Mouse (Mus musculus) bone marrow, adult 2 months (tissue): ENCODE results near the gene Syt1. TPM values are rescaled to one million over a fixed set of nuclear protein-coding genes. Genes with fewer than 3 reads are reported as not detected.

Source experiments
- H3K27ac ChIP-seq: fragments of 200-500 bp; 2 replicates; pipeline ENCODE4 v1.5.1; 2012; ENCODE audit warnings: low read depth, mild to moderate bottlenecking, control low read depth, inconsistent platforms, low read length; ENCODE audit not compliant: control insufficient read depth, poor library complexity, insufficient read depth
- H3K4me1 ChIP-seq: fragments of 200-500 bp; 2 replicates; pipeline ENCODE4 v1.6.1; 2011; ENCODE audit warnings: low read length; ENCODE audit not compliant: control insufficient read depth, insufficient read depth
- H3K4me3 ChIP-seq: fragments of 200-500 bp; replicated peaks from 2 replicates; pipeline ENCODE3; 2011; ENCODE audit warnings: mild to moderate bottlenecking, low read depth, low read length, control low read depth; ENCODE audit not compliant: control insufficient read depth
- CTCF ChIP-seq: fragments of 200-500 bp; IDR thresholded peaks from 2 replicates; pipeline ENCODE4 v1.5.1; 2011; ENCODE audit warnings: low read length, control low read depth; ENCODE audit not compliant: control insufficient read depth, insufficient read depth
- POLR2A ChIP-seq: fragments of 200-500 bp; IDR thresholded peaks from 2 replicates; pipeline ENCODE4 v1.6.1; 2011; ENCODE audit warnings: low read depth, mild to moderate bottlenecking, control low read depth, low read length, borderline replicate concordance; ENCODE audit not compliant: control insufficient read depth
- WGBS: fragments of 180-500 bp; shearing (Covaris S2); methylation state at CpG from one replicate; pipeline ENCODE4 v1.1.7; 2018; 5-methylcytosine and 5-hydroxymethylcytosine counted together
- polyA plus RNA-seq: library from polyadenylated mRNA; stranded (reverse); fragments of >200 nt; gene quantifications from 2 replicates; pipeline ENCODE4 v1.2.4, GENCODE M21; 2011; ENCODE audit warnings: low replicate concordance; ENCODE audit not compliant: missing spikeins, insufficient read depth, insufficient read length

The Syt1 gene
- polyA plus RNA-seq, 1 experiment, result 0.42 TPM

GRCm38 (mm10) chr10:108581555-108582396, 429.0 kb downstream of the Syt1 start:
- H3K4me1 ChIP-seq, result no peaks in the 10 kb centered on the region
- TF ChIP-seq POLR2A (no peak), CTCF (no peak)
- no peak overlapping the region for H3K4me3 ChIP-seq
- WGBS, result 78% methylated on average over 12 of the region's 12 CpGs
- no peak overlapping the region for H3K27ac ChIP-seq

DNA sequence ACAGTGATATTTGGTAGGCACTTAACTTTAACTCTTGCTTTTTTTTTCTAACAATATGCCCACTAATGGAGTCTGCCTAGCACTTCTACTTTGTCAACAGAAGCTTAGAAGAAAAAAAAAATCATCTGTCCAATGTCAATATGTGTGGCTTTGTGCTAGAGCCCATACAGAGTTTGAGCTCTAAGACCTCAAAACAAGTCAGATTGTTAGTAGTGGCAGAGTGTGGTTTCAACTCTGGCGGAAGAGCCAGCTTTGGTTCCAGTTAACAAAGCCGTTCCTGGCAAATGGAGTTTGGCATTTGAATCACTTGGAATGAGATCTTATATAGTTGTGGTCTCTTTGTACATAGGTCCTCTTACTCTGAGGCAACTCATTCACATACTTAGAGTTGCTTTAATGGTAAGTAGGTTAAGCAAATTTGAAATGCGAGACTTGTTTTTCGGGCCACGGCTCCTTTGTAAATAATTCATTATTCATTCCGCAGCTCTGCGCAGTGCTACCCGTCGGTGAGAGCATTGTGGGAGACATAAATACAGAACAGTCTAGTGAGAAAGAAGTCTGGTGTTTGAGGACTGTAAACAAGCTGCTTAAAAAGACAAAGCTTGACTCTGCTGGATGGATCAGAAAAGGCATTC, 429.9 kb downstream of the Syt1 start:
- TF ChIP-seq CTCF (no peak), POLR2A (no peak)
- Histone ChIP-seq H3K4me1 (no peaks in the 10 kb centered on the region), H3K27ac (no peak overlapping the region), H3K4me3 (no peak overlapping the region)
- 82% methylated on average over 9 of the region's 9 CpGs for WGBS

- no peak overlapping the region for H3K4me3 ChIP-seq
- 78% methylated on average over 4 of the region's 4 CpGs for WGBS
- no peaks in the 10 kb centered on the region for H3K4me1 ChIP-seq
- H3K27ac ChIP-seq, result no peak overlapping the region
- no peak for TF ChIP-seq POLR2A
- TF ChIP-seq CTCF, result no peak
Measured at GRCm38 (mm10) chr10:108579396-108579795, 431.4 kb downstream of the Syt1 start.

- TF ChIP-seq POLR2A, result no peak
- TF ChIP-seq CTCF, result no peak
- no peak overlapping the region for H3K4me3 ChIP-seq
- H3K4me1 ChIP-seq, result no peaks in the 10 kb centered on the region
- H3K27ac ChIP-seq, result no peak overlapping the region
Measured at GRCm38 (mm10) chr10:108577611-108578010, 433.2 kb downstream of the Syt1 start.

DNA sequence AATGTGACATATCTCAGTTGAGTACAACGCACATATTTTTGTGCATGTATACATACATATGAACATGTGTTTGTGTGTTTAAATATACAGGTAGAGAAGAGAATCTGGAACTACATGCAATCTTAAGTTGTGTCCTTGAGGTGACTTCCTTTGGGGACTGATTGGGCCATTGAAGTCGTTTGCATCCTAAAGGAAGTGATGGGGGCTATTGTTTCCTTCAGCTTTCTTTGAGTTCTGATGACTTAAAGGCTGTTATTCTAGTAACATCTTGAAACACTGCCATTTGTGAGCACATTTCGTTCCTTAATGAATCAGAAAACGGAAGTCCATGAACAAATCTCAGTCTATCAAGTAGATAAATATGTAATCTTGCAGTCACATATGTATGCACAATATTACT, 438.0 kb downstream of the Syt1 start:
- H3K4me3 ChIP-seq, result no peak overlapping the region
- no peak overlapping the region for H3K27ac ChIP-seq
- TF ChIP-seq CTCF (no peak), POLR2A (no peak)
- H3K4me1 ChIP-seq, result no peaks in the 10 kb centered on the region
- WGBS, result 51% methylated on average over 4 of the region's 4 CpGs

GRCm38 (mm10) chr10:108571104-108571503, 439.7 kb downstream of the Syt1 start:
- 85% methylated on average over 5 of the region's 5 CpGs for WGBS
- H3K27ac ChIP-seq, result no peak overlapping the region
- H3K4me1 ChIP-seq, result no peaks in the 10 kb centered on the region
- TF ChIP-seq POLR2A (no peak), CTCF (no peak)
- H3K4me3 ChIP-seq, result no peak overlapping the region

GRCm38 (mm10) chr10:108569568-108570139, 441.1 kb downstream of the Syt1 start:
- Histone ChIP-seq H3K4me3 (no peak overlapping the region), H3K27ac (no peak overlapping the region), H3K4me1 (no peaks in the 10 kb centered on the region)
- 90% methylated on average over 6 of the region's 6 CpGs for WGBS
- TF ChIP-seq CTCF, result no peak
- TF ChIP-seq POLR2A, result no peak

DNA sequence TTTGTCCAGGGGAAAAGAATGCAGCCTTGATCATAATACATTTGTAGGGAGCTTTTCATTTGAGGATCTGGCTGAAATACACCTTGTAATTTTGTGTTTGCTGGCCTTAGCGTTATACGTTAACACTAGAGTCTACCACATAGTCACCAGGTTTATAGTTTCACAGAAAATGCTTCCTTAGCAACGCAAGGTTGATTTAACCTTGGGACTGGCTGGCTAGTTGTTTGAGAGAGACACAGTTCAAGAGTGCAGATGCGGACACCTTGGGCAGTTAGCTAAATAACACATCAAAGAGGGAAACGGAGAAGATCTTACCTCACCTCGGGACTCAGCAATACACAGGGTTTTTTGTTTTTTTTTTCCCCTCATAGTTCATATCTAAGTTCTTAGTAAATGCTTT, 441.9 kb downstream of the Syt1 start:
- no peak overlapping the region for H3K27ac ChIP-seq
- WGBS, result 89% methylated on average over 6 of the region's 6 CpGs
- no peaks in the 10 kb centered on the region for H3K4me1 ChIP-seq
- H3K4me3 ChIP-seq, result no peak overlapping the region
- no peak for TF ChIP-seq POLR2A
- TF ChIP-seq CTCF, result no peak

DNA sequence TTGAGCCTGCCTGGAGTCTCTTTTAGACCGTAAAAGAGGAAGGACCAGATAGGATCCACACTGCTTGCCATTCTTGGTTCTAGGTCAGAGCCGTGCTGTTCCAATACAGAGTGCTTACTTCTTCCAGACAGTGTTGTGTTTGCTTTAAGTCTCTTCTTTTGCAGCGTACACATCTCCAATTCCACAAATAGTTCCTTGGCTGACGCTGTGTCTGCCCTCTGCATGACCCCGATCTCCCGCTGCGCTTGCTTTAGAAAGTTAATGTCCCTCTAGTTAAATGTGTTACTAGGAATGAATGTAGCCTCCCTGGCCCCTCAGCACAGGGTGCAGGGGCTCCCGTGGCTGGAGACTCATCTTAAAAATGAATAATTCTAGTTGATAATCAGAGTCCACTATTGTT, 442.6 kb downstream of the Syt1 start:
- WGBS, result 52% methylated on average over 8 of the region's 8 CpGs
- Histone ChIP-seq H3K27ac (no peak overlapping the region), H3K4me1 (no peaks in the 10 kb centered on the region), H3K4me3 (no peak overlapping the region)
- TF ChIP-seq POLR2A, result no peak
- TF ChIP-seq CTCF, result no peak
